11 mouse cellular contexts compared by ENCODE assay signal in genomic region chr4:139823138-139823869, GRCm38 (mm10). TPM values are rescaled to one million over a fixed set of nuclear protein-coding genes. Genes with fewer than 3 reads are reported as not detected.
DNase-seq lines count a peak whose midpoint lies in the region; ATAC-seq and TF ChIP-seq lines count a peak whose summit lies in the region.
"Had no signal": no experiment of that assay in that cellular context is flagged by ENCODE, and none has a peak within 500 bp of the region (broad histone marks: within the 10 kb centered on the region; RNA-seq: fewer than 3 reads in every experiment).

No protein-coding gene starts in this region.

- TF ChIP-seq CTCF in intestine, postnatal 0 days (IDR thresholded peaks at IDR 0.05; ENCODE audit: low read depth) = no peak
- TF ChIP-seq CTCF in hindbrain, postnatal 0 days (IDR thresholded peaks at IDR 0.05; ENCODE audit: low read depth) = no peak

- peak; percentile 67 for DNase-seq in intestine, embryonic 14.5 days (ENCODE audit: low spot score)
- no peak for DNase-seq in hindbrain, postnatal 0 days (ENCODE audit: low spot score)
- DNase-seq in neural tube, embryonic 11.5 days (ENCODE audit: low spot score) = peak; percentile 64
- no peak for DNase-seq in left cerebral cortex, adult 18-20 months (ENCODE audit: low spot score in 2 of 2)
- DNase-seq in heart, adult 8-10 months (ENCODE audit: low spot score) = no peak
- DNase-seq: layer of hippocampus, postnatal 36 days had no signal

- no peak overlapping the region for H3K9ac ChIP-seq in intestine, embryonic 14.5 days (ENCODE audit: low read length)
- no peak overlapping the region for H3K9ac ChIP-seq in intestine, postnatal 0 days (ENCODE audit: low read depth, low read length)
- H3K9ac ChIP-seq in embryonic facial prominence, embryonic 13.5 days = peak overlapping the region; percentile 58; the same call in 1 of the 2 replicates
- H3K9ac ChIP-seq in hindbrain, postnatal 0 days (replicated peaks; ENCODE audit: low read length) = no peak overlapping the region
- peak overlapping the region; percentile 72 for H3K9ac ChIP-seq in neural tube, embryonic 11.5 days (ENCODE audit: low read length)
- no peak overlapping the region for H3K9ac ChIP-seq in intestine, embryonic 16.5 days (ENCODE audit: low read depth, low read length)

- no peaks in the 10 kb centered on the region for H3K4me1 ChIP-seq in intestine, embryonic 14.5 days (replicated peaks; ENCODE audit: control insufficient read depth, insufficient read depth, low read length)
- no peaks in the 10 kb centered on the region for H3K4me1 ChIP-seq in intestine, postnatal 0 days (replicated peaks; ENCODE audit: control insufficient read depth, insufficient read depth, low read length)
- peaks cover 56% of the 10 kb centered on the region for H3K4me1 ChIP-seq in embryonic facial prominence, embryonic 13.5 days
- peaks cover 7% of the 10 kb centered on the region; the same call in 1 of the 2 replicates for H3K4me1 ChIP-seq in hindbrain, postnatal 0 days (ENCODE audit: insufficient read depth, low read length)
- H3K4me1 ChIP-seq in neural tube, embryonic 11.5 days (ENCODE audit: control insufficient read depth, insufficient read depth, low read length) = peaks cover 56% of the 10 kb centered on the region
- H3K4me1 ChIP-seq in intestine, embryonic 16.5 days (ENCODE audit: control insufficient read depth, insufficient read depth, low read length) = no peaks in the 10 kb centered on the region; the same call in 1 of the 2 replicates

- no peaks in the 10 kb centered on the region for H3K9me3 ChIP-seq in intestine, embryonic 14.5 days (ENCODE audit: control insufficient read depth, low read length)
- H3K9me3 ChIP-seq in intestine, postnatal 0 days (ENCODE audit: control insufficient read depth) = no peaks in the 10 kb centered on the region
- H3K9me3 ChIP-seq in embryonic facial prominence, embryonic 13.5 days = no peaks in the 10 kb centered on the region
- no peaks in the 10 kb centered on the region for H3K9me3 ChIP-seq in hindbrain, postnatal 0 days (ENCODE audit: low read length)
- no peaks in the 10 kb centered on the region for H3K9me3 ChIP-seq in neural tube, embryonic 11.5 days (ENCODE audit: control insufficient read depth, low read length)
- H3K9me3 ChIP-seq in intestine, embryonic 16.5 days (ENCODE audit: control insufficient read depth, low read length) = no peaks in the 10 kb centered on the region

- no peaks in the 10 kb centered on the region for H3K36me3 ChIP-seq in intestine, embryonic 14.5 days (ENCODE audit: control insufficient read depth, insufficient read depth, low read length)
- H3K36me3 ChIP-seq in intestine, postnatal 0 days (ENCODE audit: control insufficient read depth, insufficient read depth) = no peaks in the 10 kb centered on the region
- H3K36me3 ChIP-seq in embryonic facial prominence, embryonic 13.5 days = no peaks in the 10 kb centered on the region
- H3K36me3 ChIP-seq in hindbrain, postnatal 0 days (ENCODE audit: insufficient read depth, low read length) = no peaks in the 10 kb centered on the region
- H3K36me3 ChIP-seq in neural tube, embryonic 11.5 days (ENCODE audit: control insufficient read depth, insufficient read depth, low read length) = no peaks in the 10 kb centered on the region
- H3K36me3 ChIP-seq in intestine, embryonic 16.5 days (ENCODE audit: control insufficient read depth, insufficient read depth, low read length) = no peaks in the 10 kb centered on the region

- no peak for ATAC-seq in intestine, embryonic 14.5 days (replicated peaks; ENCODE audit: low FRiP score, low TSS enrichment, low read depth)
- ATAC-seq in intestine, postnatal 0 days = no peak
- ATAC-seq in embryonic facial prominence, embryonic 13.5 days (ENCODE audit: insufficient number of reproducible peaks, insufficient read depth, low FRiP score, low TSS enrichment, low read depth) = no peak
- ATAC-seq in hindbrain, postnatal 0 days = no peak
- ATAC-seq in neural tube, embryonic 11.5 days (ENCODE audit: insufficient read depth, low FRiP score, low TSS enrichment) = no peak
- no peak for ATAC-seq in intestine, embryonic 16.5 days

- H3K27ac ChIP-seq in intestine, embryonic 14.5 days (ENCODE audit: low read depth) = no peak overlapping the region
- H3K27ac ChIP-seq in intestine, postnatal 0 days (ENCODE audit: low read depth, low read length) = no peak overlapping the region
- H3K27ac ChIP-seq in embryonic facial prominence, embryonic 13.5 days = peak overlapping the region; percentile 77
- H3K27ac ChIP-seq in hindbrain, postnatal 0 days = no peak overlapping the region
- H3K27ac ChIP-seq in neural tube, embryonic 11.5 days (ENCODE audit: low read depth, low read length) = peak overlapping the region; percentile 89
- H3K27ac ChIP-seq in intestine, embryonic 16.5 days (ENCODE audit: low read length) = no peak overlapping the region

- under 1% methylated on average over 44 of the region's 44 CpGs for WGBS in intestine, embryonic 14.5 days
- 2% methylated on average over 44 of the region's 44 CpGs for WGBS in intestine, postnatal 0 days
- WGBS in embryonic facial prominence, embryonic 13.5 days = under 1% methylated on average over 44 of the region's 44 CpGs
- WGBS in hindbrain, postnatal 0 days = 3% methylated on average over 44 of the region's 44 CpGs
- WGBS in neural tube, embryonic 11.5 days = 1% methylated on average over 43 of the region's 44 CpGs
- WGBS in intestine, embryonic 16.5 days = under 1% methylated on average over 42 of the region's 44 CpGs

- H3K27me3 ChIP-seq in intestine, embryonic 14.5 days (replicated peaks; ENCODE audit: control insufficient read depth, insufficient read depth, low read length) = peaks cover 99% of the 10 kb centered on the region
- H3K27me3 ChIP-seq in intestine, postnatal 0 days (replicated peaks; ENCODE audit: control insufficient read depth, insufficient read depth, low read length) = peaks cover 96% of the 10 kb centered on the region
- peaks cover 99% of the 10 kb centered on the region for H3K27me3 ChIP-seq in embryonic facial prominence, embryonic 13.5 days
- peaks cover 73% of the 10 kb centered on the region for H3K27me3 ChIP-seq in hindbrain, postnatal 0 days (ENCODE audit: insufficient read depth, low read length)
- H3K27me3 ChIP-seq in neural tube, embryonic 11.5 days (ENCODE audit: control insufficient read depth, insufficient read depth, low read length) = peaks cover 80% of the 10 kb centered on the region
- H3K27me3 ChIP-seq in intestine, embryonic 16.5 days (replicated peaks; ENCODE audit: control insufficient read depth, insufficient read depth, low read length) = peaks cover 90% of the 10 kb centered on the region

- H3K4me2 ChIP-seq in intestine, embryonic 14.5 days (ENCODE audit: low read length) = no peak overlapping the region
- H3K4me2 ChIP-seq in intestine, postnatal 0 days (replicated peaks; ENCODE audit: low read depth) = no peak overlapping the region
- peak overlapping the region; percentile 62 for H3K4me2 ChIP-seq in embryonic facial prominence, embryonic 13.5 days
- peak overlapping the region; percentile 25; the same call in 1 of the 2 replicates for H3K4me2 ChIP-seq in hindbrain, postnatal 0 days (ENCODE audit: low read depth, low read length)
- peak overlapping the region; percentile 66 for H3K4me2 ChIP-seq in neural tube, embryonic 11.5 days (ENCODE audit: low read depth)
- no peak overlapping the region for H3K4me2 ChIP-seq in intestine, embryonic 16.5 days (ENCODE audit: low read depth, low read length)

- H3K4me3 ChIP-seq in intestine, embryonic 14.5 days (ENCODE audit: low read depth, low read length) = no peak overlapping the region
- no peak overlapping the region for H3K4me3 ChIP-seq in intestine, postnatal 0 days (ENCODE audit: low read depth, low read length)
- peak overlapping the region; percentile 30 for H3K4me3 ChIP-seq in embryonic facial prominence, embryonic 13.5 days
- H3K4me3 ChIP-seq in hindbrain, postnatal 0 days (ENCODE audit: low read length) = no peak overlapping the region; the same call in 1 of the 2 replicates
- H3K4me3 ChIP-seq in neural tube, embryonic 11.5 days (ENCODE audit: low read depth, low read length) = peak overlapping the region; percentile 31
- H3K4me3 ChIP-seq in intestine, embryonic 16.5 days (ENCODE audit: low read length) = no peak overlapping the region

RNA-seq across cellular contexts. Expression of gene Pax7, which starts 10.0 kb away (rescaled TPM):
- polyA plus RNA-seq in intestine, embryonic 14.5 days (2014; fragmentation: Nextera tagmentation; extraction: Ambion mirVana) = not detected in 2 replicates
- not detected in 2 replicates for polyA plus RNA-seq in intestine, postnatal 0 days (2015; fragmentation: Nextera tagmentation; extraction: Ambion mirVana)
- 2.5 and 3.5 TPM in 2 replicates for polyA plus RNA-seq in embryonic facial prominence, embryonic 13.5 days (2015; fragmentation: Nextera tagmentation; extraction: Ambion mirVana)
- 2.6 and 3.6 TPM in 2 replicates for total RNA-seq in hindbrain, postnatal 0 days (2014; rRNA removed)
- polyA plus RNA-seq in hindbrain, postnatal 0 days (2015; fragmentation: Nextera tagmentation; extraction: Ambion mirVana) = 0.30 and 0.41 TPM in 2 replicates
- 3.4 and 3.8 TPM in 2 replicates for polyA plus RNA-seq in neural tube, embryonic 11.5 days (2014; fragmentation: Nextera tagmentation; extraction: Ambion mirVana)
- total RNA-seq in left cerebral cortex, adult 18-20 months (2021) = not detected
- polyA plus RNA-seq in intestine, embryonic 16.5 days (2015; fragmentation: Nextera tagmentation; extraction: Ambion mirVana) = not detected in 2 replicates
- total RNA-seq in heart, adult 8-10 months (2022) = not detected
- total RNA-seq: MEL had no signal
- polyA plus RNA-seq: heart, postnatal 0 days had no signal

Comparison
In these comparisons a context has a peak if more than half of its experiments do, and no peak if none do; other contexts are left out.
1. DNase-seq: peak in intestine, embryonic 14.5 days (single experiment) and neural tube, embryonic 11.5 days (single experiment); none in hindbrain, postnatal 0 days (single experiment), left cerebral cortex, adult 18-20 months (0 of 2) and heart, adult 8-10 months (single experiment).
2. H3K27ac ChIP-seq: peak in embryonic facial prominence, embryonic 13.5 days (single experiment) and neural tube, embryonic 11.5 days (single experiment); none in intestine, embryonic 14.5 days (single experiment), intestine, postnatal 0 days (single experiment), hindbrain, postnatal 0 days (single experiment) and intestine, embryonic 16.5 days (single experiment).
3. H3K4me2 ChIP-seq: peak in embryonic facial prominence, embryonic 13.5 days (single experiment), hindbrain, postnatal 0 days (single experiment) and neural tube, embryonic 11.5 days (single experiment); none in intestine, embryonic 14.5 days (single experiment), intestine, postnatal 0 days (single experiment) and intestine, embryonic 16.5 days (single experiment).
4. H3K4me3 ChIP-seq: peak in embryonic facial prominence, embryonic 13.5 days (single experiment) and neural tube, embryonic 11.5 days (single experiment); none in intestine, embryonic 14.5 days (single experiment), intestine, postnatal 0 days (single experiment), hindbrain, postnatal 0 days (single experiment) and intestine, embryonic 16.5 days (single experiment).
5. H3K9ac ChIP-seq: peak in embryonic facial prominence, embryonic 13.5 days (single experiment) and neural tube, embryonic 11.5 days (single experiment); none in intestine, embryonic 14.5 days (single experiment), intestine, postnatal 0 days (single experiment), hindbrain, postnatal 0 days (single experiment) and intestine, embryonic 16.5 days (single experiment).